Mouse (Mus musculus) forebrain, embryonic 16.5 days (tissue): ENCODE measurements around the gene Nell1. TPM values are rescaled to one million over a fixed set of nuclear protein-coding genes. Genes with fewer than 3 reads are reported as not detected.

ENCODE experiments used
- ATAC-seq: fragments of 200-750 bp; cut with Nextera tagmentation; 2 replicates; pipeline ENCODE4 v1.8.0; 2017; ENCODE audit warnings: mild to moderate bottlenecking, moderate library complexity
- H3K27ac ChIP-seq: fragments of 300-500 bp; sonication (generic); 2 replicates; pipeline ENCODE4 v1.5.1; 2014; ENCODE audit warnings: low read length, control low read depth
- H3K27me3 ChIP-seq: fragments of 300-500 bp; sonication (generic); replicated peaks from 2 replicates; pipeline ENCODE4 v1.6.1; 2014; ENCODE audit warnings: low read length; ENCODE audit not compliant: control insufficient read depth, insufficient read depth
- H3K36me3 ChIP-seq: fragments of 300-500 bp; sonication (generic); 2 replicates; pipeline ENCODE4 v1.6.1; 2014; ENCODE audit not compliant: control insufficient read depth, insufficient read depth
- H3K4me1 ChIP-seq: fragments of 300-500 bp; sonication (generic); replicated peaks from 2 replicates; pipeline ENCODE4 v1.6.1; 2014; ENCODE audit warnings: low read length; ENCODE audit not compliant: control insufficient read depth, insufficient read depth
- H3K4me2 ChIP-seq: fragments of 300-500 bp; sonication (generic); 2 replicates; pipeline ENCODE4 v1.6.1; 2014; ENCODE audit warnings: mild to moderate bottlenecking, low read length, control low read depth
- H3K4me3 ChIP-seq: fragments of 300-500 bp; sonication (generic); replicated peaks from 2 replicates; pipeline ENCODE4 v1.5.1; 2014; ENCODE audit warnings: mild to moderate bottlenecking, low read length, control low read depth
- H3K9ac ChIP-seq: fragments of 300-500 bp; sonication (generic); replicated peaks from 2 replicates; pipeline ENCODE4 v1.6.1; 2014; ENCODE audit warnings: low read depth, low read length, control low read depth
- H3K9me3 ChIP-seq: fragments of 300-500 bp; sonication (generic); 2 replicates; pipeline ENCODE4 v1.6.1; 2016; ENCODE audit warnings: low read length; ENCODE audit not compliant: control insufficient read depth
- WGBS: fragments of 180-500 bp; shearing (Covaris S2); extraction: QIAGEN DNeasy Blood & Tissue Kit; methylation state at CpG from one replicate; pipeline ENCODE4 v1.1.7; 2014; 5-methylcytosine and 5-hydroxymethylcytosine counted together
- polyA plus RNA-seq: library from polyadenylated mRNA; unstranded; fragments of >200 nt; fragmentation: Nextera tagmentation; extraction: Ambion mirVana; gene quantifications from 2 replicates; pipeline ENCODE4 v1.2.1, GENCODE M21; 2015

Nell1 gene
- polyA plus RNA-seq, 1 experiment from 2014 or later = 14.2 TPM

DNA sequence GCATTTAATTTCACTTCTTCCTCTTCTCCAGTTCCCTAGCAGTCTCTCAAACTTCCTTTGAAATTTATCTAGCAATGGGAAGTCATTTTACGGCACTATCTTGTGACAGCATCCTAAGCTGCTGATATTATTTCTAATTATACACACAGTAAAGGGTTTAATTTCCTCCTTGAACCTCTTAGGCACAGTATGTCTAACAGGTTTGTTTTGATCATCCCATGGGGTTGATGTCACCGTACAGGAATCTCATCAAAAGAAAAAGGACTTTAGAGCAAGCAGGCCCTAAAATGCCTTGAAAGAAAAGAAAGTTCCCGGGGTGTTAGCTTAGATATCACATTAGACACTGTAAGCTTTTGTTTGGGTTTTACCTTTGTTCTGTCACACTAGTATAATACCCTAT is 654.5 kb downstream of the Nell1 start:
- WGBS = 18% methylated on average over 3 of the region's 3 CpGs
- H3K9me3 ChIP-seq = no peaks in the 10 kb centered on the region
- H3K4me1 ChIP-seq = no peaks in the 10 kb centered on the region
- no peaks in the 10 kb centered on the region for H3K27me3 ChIP-seq
- no peak overlapping the region for H3K4me2 ChIP-seq
- no peak for ATAC-seq
- H3K9ac ChIP-seq = no peak overlapping the region
- H3K36me3 ChIP-seq = no peaks in the 10 kb centered on the region
- H3K4me3 ChIP-seq = no peak overlapping the region
- no peak overlapping the region for H3K27ac ChIP-seq

DNA sequence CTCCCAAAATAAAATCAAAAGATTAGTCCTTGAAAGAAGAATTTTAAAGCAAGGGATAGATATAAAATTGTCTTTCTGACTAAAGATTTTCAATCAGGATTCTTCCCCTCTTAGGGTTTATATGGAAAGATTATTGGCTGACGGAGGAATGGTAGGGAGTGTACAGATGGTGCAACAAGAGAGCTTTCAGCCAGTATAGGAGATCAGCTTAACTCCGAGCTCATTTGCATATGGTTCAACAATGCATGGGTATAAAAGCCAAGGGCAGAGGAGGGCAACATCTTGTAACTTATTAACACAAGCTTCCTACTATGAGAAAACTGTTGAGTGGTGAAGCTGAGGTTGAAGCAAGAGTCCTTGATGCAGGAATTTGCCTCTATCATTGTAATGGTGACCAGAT is 658.5 kb downstream of the Nell1 start:
- Histone ChIP-seq H3K4me3 (no peak overlapping the region), H3K9ac (no peak overlapping the region), H3K4me1 (no peaks in the 10 kb centered on the region), H3K27ac (no peak overlapping the region), H3K9me3 (no peaks in the 10 kb centered on the region), H3K4me2 (no peak overlapping the region), H3K27me3 (no peaks in the 10 kb centered on the region), H3K36me3 (no peaks in the 10 kb centered on the region)
- 41% methylated on average over 2 of the region's 2 CpGs for WGBS
- no peak for ATAC-seq

DNA sequence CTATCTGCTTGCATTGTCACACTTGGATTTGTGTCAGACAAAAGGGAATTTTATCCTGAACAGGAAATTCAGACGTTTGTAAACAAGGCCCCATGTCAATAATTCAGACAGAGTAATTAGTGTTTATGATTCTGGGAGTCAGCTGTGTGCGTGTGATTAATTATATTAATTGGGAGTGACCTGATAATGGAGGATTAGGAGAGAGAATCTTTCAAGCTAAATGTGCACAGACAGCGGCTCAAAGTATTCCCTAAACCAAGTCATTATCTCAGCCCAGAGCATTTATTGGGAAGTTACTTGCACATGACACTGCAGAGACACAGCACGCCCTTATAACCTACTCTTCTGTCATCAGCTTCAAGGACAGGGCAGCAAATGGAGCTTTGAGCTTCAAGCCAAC is 697.6 kb downstream of the Nell1 start:
- Histone ChIP-seq H3K4me3 (no peak overlapping the region), H3K27ac (no peak overlapping the region), H3K4me1 (no peaks in the 10 kb centered on the region), H3K27me3 (no peaks in the 10 kb centered on the region), H3K9me3 (no peaks in the 10 kb centered on the region), H3K9ac (no peak overlapping the region), H3K36me3 (no peaks in the 10 kb centered on the region), H3K4me2 (no peak overlapping the region)
- no peak for ATAC-seq
- WGBS = 30% methylated on average over 4 of the region's 4 CpGs

DNA sequence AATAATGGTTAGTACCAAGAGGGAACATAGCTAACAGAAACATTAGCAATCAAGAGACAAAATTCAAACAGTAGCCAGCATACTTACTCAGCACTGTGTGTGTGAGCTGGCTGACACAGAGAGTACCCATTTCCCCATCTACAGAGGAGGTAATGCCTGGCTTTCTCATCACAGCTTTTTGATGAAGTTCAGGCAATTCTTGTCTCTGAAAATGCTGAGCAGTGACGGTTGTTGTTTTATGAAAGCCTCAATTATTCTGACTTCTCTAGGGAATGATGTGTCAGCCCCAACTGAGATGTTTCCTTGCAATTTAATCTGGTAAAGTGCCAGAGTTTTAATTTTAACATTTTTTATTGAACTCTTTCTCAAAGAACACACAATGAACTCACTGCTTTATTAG is 700.8 kb downstream of the Nell1 start:
- Histone ChIP-seq H3K9ac (no peak overlapping the region), H3K36me3 (no peaks in the 10 kb centered on the region), H3K4me2 (no peak overlapping the region), H3K4me1 (no peaks in the 10 kb centered on the region), H3K27me3 (no peaks in the 10 kb centered on the region), H3K27ac (no peak overlapping the region), H3K4me3 (no peak overlapping the region), H3K9me3 (no peaks in the 10 kb centered on the region)
- peak; percentile 47 for ATAC-seq
- 73% methylated on average over 1 of the region's 1 CpGs for WGBS

- no peak overlapping the region for H3K9ac ChIP-seq
- no peaks in the 10 kb centered on the region for H3K36me3 ChIP-seq
- no peak overlapping the region for H3K27ac ChIP-seq
- H3K4me3 ChIP-seq = no peak overlapping the region
- no peaks in the 10 kb centered on the region for H3K4me1 ChIP-seq
- no peaks in the 10 kb centered on the region for H3K27me3 ChIP-seq
- ATAC-seq = no peak
- H3K9me3 ChIP-seq = no peaks in the 10 kb centered on the region
- H3K4me2 ChIP-seq = no peak overlapping the region
- WGBS = 56% methylated on average over 1 of the region's 1 CpGs
These were observed 702.8 kb downstream of the Nell1 start for GRCm38 (mm10) chr7:50677511-50677910.

DNA sequence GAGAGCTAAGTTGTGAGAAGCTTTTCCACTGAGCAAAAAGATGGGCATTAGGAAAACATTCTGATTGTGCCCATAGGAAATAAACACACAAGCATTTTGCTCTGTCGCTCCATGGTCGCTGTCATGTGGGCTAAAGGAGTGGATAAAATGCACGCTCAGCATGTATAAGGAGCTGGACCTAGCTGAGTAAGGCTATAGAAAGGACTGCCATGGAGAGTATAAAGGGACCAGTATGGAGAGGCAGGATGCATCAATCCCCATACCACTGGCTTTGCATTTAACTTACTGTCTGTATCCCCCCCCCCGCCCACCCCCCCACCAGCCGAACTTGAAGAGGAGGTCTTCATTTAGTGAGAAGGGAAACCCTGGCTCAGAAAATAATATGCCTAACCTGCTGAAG is 711.7 kb downstream of the Nell1 start:
- no peaks in the 10 kb centered on the region for H3K9me3 ChIP-seq
- H3K4me1 ChIP-seq = no peaks in the 10 kb centered on the region
- H3K4me3 ChIP-seq = no peak overlapping the region
- no peak overlapping the region for H3K27ac ChIP-seq
- no peaks in the 10 kb centered on the region for H3K27me3 ChIP-seq
- no peak overlapping the region for H3K4me2 ChIP-seq
- WGBS = 80% methylated on average over 5 of the region's 5 CpGs
- ATAC-seq = no peak
- H3K9ac ChIP-seq = no peak overlapping the region
- no peaks in the 10 kb centered on the region for H3K36me3 ChIP-seq

DNA sequence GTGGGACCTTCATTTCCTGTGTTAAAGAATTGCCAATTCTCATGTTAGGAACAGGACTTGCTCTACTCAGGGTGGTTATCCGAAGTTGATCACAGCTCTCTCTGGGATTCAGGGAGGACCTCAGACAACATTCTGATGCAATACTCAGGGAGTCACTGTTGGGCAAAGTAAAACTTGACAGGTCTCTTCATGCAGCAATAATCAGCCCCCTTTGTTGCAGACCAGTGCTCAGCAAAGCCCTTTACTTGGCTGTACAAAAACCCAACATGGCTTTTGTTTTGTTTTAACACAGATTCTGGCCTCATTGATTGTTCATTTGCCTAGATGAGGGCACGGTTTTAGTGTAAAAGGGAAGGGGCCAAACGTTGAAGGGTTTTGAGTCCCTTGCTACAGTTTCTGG is 750.5 kb downstream of the Nell1 start:
- no peak overlapping the region for H3K4me2 ChIP-seq
- H3K9me3 ChIP-seq = no peaks in the 10 kb centered on the region
- H3K4me1 ChIP-seq = no peaks in the 10 kb centered on the region
- no peak overlapping the region for H3K4me3 ChIP-seq
- no peak overlapping the region for H3K27ac ChIP-seq
- 8% methylated on average over 3 of the region's 3 CpGs for WGBS
- no peak overlapping the region for H3K9ac ChIP-seq
- ATAC-seq = no peak
- H3K36me3 ChIP-seq = no peaks in the 10 kb centered on the region
- H3K27me3 ChIP-seq = no peaks in the 10 kb centered on the region

DNA sequence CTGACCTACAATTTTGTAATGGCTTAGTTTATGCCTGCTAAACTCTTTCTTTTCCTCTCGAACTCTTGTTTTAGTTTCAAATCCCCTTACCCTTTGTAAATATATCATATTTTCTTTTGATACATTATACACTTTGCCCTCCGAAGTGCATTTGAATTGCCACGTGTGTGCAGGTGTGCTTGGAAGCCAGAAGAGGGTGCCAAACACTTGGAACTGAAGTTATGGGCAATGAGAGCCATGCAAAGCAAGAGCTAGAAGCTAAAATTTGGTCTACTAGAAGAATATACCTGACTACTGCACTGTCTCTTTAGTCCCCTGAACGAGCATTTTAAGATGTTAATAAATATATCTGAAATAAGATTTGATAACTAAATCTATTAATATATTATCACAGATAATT is 756.3 kb downstream of the Nell1 start:
- no peak for ATAC-seq
- H3K27ac ChIP-seq = no peak overlapping the region
- WGBS = 54% methylated on average over 4 of the region's 4 CpGs
- no peak overlapping the region for H3K9ac ChIP-seq
- H3K4me3 ChIP-seq = no peak overlapping the region
- H3K36me3 ChIP-seq = no peaks in the 10 kb centered on the region
- H3K4me1 ChIP-seq = no peaks in the 10 kb centered on the region
- no peaks in the 10 kb centered on the region for H3K27me3 ChIP-seq
- no peak overlapping the region for H3K4me2 ChIP-seq
- no peaks in the 10 kb centered on the region for H3K9me3 ChIP-seq

- no peak overlapping the region for H3K4me2 ChIP-seq
- H3K27ac ChIP-seq = no peak overlapping the region
- ATAC-seq = no peak
- no peak overlapping the region for H3K9ac ChIP-seq
- H3K9me3 ChIP-seq = no peaks in the 10 kb centered on the region
- peaks cover 3% of the 10 kb centered on the region; the same call in 1 of the 2 replicates for H3K4me1 ChIP-seq
- no peaks in the 10 kb centered on the region for H3K36me3 ChIP-seq
- H3K27me3 ChIP-seq = no peaks in the 10 kb centered on the region
- H3K4me3 ChIP-seq = no peak overlapping the region
- WGBS = 93% methylated on average over 3 of the region's 3 CpGs
These were observed 780.9 kb downstream of the Nell1 start for GRCm38 (mm10) chr7:50755516-50755915.

DNA sequence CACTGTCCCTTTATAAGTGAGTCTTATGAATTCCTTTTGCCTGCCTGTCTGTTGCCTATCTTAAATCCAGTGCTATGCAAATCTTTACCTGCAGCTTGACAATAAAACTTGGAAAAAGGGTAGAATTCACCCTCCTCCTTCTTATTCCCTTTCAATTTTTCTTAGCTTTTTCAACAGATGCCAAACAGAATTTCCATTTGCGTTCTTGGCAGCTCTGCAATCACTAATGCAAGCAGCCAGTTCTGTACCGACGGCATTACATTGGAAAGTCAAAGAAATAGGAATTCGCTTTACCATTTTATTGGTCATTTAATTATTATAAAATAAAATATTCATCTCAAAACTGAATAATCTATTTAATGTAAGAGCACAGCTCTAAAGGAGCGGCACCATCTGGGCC is 781.7 kb downstream of the Nell1 start:
- H3K4me3 ChIP-seq = no peak overlapping the region
- 57% methylated on average over 5 of the region's 5 CpGs for WGBS
- H3K36me3 ChIP-seq = no peaks in the 10 kb centered on the region
- H3K4me2 ChIP-seq = no peak overlapping the region
- no peak overlapping the region for H3K27ac ChIP-seq
- peaks cover 3% of the 10 kb centered on the region; the same call in 1 of the 2 replicates for H3K4me1 ChIP-seq
- H3K9me3 ChIP-seq = no peaks in the 10 kb centered on the region
- no peak overlapping the region for H3K9ac ChIP-seq
- ATAC-seq = peak; percentile 63; the same call in 1 of the 2 replicates
- no peaks in the 10 kb centered on the region for H3K27me3 ChIP-seq
